Mouse (Mus musculus): Measurements from ENCODE around the gene Cacna2d3. TPM values are rescaled to one million over a fixed set of nuclear protein-coding genes. Genes with fewer than 3 reads are reported as not detected.

The Cacna2d3 gene
- polyA plus RNA-seq, 1 experiment from 2014 or later = 19.1 TPM

DNA sequence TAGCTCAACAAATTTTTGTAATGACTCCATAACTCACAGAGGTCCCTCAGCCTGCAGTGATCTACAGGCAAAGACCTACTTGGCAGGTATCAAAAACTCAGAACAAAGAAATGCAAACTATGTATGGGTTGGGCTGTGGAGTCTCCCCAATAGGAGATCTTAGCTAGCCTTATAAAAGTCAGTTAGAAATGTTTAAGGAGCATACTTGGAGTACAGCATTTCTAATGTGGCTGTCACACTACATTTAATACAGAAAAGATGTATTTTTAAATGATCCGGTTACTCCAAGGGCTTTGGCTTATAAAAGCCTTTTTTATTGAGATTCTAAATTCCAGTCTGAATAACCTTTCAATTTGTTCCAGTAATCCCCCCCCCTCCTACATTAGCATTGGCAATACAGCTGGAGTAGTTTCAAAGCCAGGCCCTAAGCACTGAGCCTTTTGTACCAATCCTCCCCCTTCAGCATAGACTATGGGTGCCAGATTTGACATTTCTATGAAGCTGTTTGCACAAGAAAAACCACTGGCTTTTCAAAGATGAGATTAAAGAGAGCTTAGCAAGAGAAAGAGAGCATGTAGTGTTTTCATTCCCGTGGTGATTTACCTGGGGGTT lies 495.8 kb downstream of the Cacna2d3 start:
- 44% methylated on average over 2 of the region's 2 CpGs for WGBS
- H3K4me3 ChIP-seq (ENCODE audit: low read depth, low read length) = no peak overlapping the region
- ATAC-seq (ENCODE audit: insufficient read depth, low FRiP score, low TSS enrichment) (no peak), DNase-seq (ENCODE audit: low spot score) (no peak)
- H3K4me1 ChIP-seq (ENCODE audit: control insufficient read depth, insufficient read depth, low read length) = no peaks in the 10 kb centered on the region; the same call in 1 of the 2 replicates
- H3K27me3 ChIP-seq (ENCODE audit: control insufficient read depth, insufficient read depth, low read length) = no peaks in the 10 kb centered on the region
- H3K9ac ChIP-seq (ENCODE audit: low read length) = no peak overlapping the region
- H3K27ac ChIP-seq (ENCODE audit: low read depth, low read length) = no peak overlapping the region
- H3K4me2 ChIP-seq (ENCODE audit: low read depth) = no peak overlapping the region
- no peaks in the 10 kb centered on the region for H3K36me3 ChIP-seq (ENCODE audit: control insufficient read depth, insufficient read depth, low read length)
- no peaks in the 10 kb centered on the region for H3K9me3 ChIP-seq (ENCODE audit: control insufficient read depth, low read length)

DNA sequence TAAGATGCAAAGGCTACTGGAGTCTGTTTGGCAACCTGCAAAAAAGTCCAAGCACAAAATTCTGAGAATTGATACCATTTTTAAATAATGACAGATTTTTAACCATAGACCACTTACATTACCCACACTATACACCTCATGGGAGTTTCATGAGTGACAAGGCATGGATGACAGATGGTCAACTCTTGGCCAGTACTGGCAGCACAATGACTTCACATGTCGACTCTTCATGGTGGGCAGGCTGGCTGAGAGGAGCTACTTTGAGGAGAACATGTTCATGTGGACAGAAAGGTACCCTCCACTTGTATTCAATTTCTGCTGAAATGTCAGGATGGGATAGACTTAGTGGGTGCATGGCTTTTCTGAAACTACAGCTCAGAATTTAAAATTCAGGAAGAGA lies 498.7 kb downstream of the Cacna2d3 start:
- Histone ChIP-seq H3K4me3 (ENCODE audit: low read depth, low read length) (no peak overlapping the region), H3K4me1 (ENCODE audit: control insufficient read depth, insufficient read depth, low read length) (no peaks in the 10 kb centered on the region), H3K9me3 (ENCODE audit: control insufficient read depth, low read length) (no peaks in the 10 kb centered on the region), H3K27me3 (ENCODE audit: control insufficient read depth, insufficient read depth, low read length) (no peaks in the 10 kb centered on the region), H3K27ac (ENCODE audit: low read depth, low read length) (no peak overlapping the region), H3K36me3 (ENCODE audit: control insufficient read depth, insufficient read depth, low read length) (no peaks in the 10 kb centered on the region), H3K4me2 (ENCODE audit: low read depth) (no peak overlapping the region), H3K9ac (ENCODE audit: low read length) (no peak overlapping the region)
- 75% methylated on average over 1 of the region's 1 CpGs for WGBS
- ATAC-seq (ENCODE audit: insufficient read depth, low FRiP score, low TSS enrichment) = no peak
- no peak for DNase-seq (ENCODE audit: low spot score)

DNA sequence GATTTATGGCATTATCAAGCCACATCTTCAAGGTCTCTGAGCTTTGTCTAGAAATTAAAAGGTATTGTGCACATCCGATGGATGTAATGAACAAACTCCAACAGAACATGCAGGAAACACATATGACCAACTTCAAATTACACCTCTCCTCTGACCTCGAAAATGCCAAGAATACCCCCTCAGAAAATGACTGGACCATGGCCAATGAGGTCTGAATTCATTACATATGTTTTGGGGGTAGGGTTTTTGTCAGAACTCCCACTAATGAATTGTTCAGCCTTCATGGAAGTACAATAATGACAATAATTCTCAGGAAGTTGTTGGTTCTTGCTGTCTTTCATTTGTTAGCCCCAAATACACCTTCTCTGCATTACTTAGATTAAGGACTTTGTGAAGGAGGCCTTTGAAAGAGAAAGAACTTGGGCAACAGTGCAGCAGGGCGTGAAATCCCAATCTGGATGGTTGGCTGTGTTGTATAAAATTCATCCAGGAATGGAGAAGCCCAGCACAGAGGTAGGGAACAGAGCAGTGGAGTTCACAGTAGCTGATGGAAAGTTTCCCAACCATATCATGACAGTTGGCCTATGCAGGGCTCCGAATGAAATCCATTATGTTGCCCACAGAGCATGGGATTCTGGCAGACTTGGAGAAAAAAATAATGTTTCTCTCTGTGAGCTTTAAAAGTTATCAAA lies 499.3 kb downstream of the Cacna2d3 start:
- H3K4me1 ChIP-seq (ENCODE audit: control insufficient read depth, insufficient read depth, low read length) = no peaks in the 10 kb centered on the region
- WGBS = 66% methylated on average over 4 of the region's 4 CpGs
- no peaks in the 10 kb centered on the region for H3K36me3 ChIP-seq (ENCODE audit: control insufficient read depth, insufficient read depth, low read length)
- H3K4me2 ChIP-seq (ENCODE audit: low read depth) = no peak overlapping the region
- H3K27ac ChIP-seq (ENCODE audit: low read depth, low read length) = no peak overlapping the region
- H3K27me3 ChIP-seq (ENCODE audit: control insufficient read depth, insufficient read depth, low read length) = no peaks in the 10 kb centered on the region
- no peak overlapping the region for H3K4me3 ChIP-seq (ENCODE audit: low read depth, low read length)
- ATAC-seq (ENCODE audit: insufficient read depth, low FRiP score, low TSS enrichment) (no peak), DNase-seq (ENCODE audit: low spot score) (no peak)
- H3K9ac ChIP-seq (ENCODE audit: low read length) = no peak overlapping the region
- H3K9me3 ChIP-seq (ENCODE audit: control insufficient read depth, low read length) = no peaks in the 10 kb centered on the region

DNA sequence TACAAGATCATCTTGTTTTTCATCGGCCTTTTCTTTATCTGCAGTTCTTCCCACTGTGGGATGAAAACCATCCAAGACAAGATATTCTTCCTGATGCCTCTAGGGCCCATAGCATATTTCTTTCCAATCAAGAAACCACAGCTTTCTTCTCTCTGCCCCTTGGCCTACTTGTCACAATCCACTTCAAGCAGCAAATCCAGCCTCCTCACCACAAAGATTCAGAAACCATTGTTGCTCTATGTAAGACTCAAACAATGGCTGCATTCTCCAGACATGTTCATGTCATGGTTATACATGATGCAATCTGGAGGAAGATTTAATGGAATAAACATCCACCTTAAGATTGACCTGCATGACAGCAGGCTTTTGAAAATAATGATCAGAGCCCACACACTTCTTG lies 505.6 kb downstream of the Cacna2d3 start:
- H3K36me3 ChIP-seq (ENCODE audit: control insufficient read depth, insufficient read depth, low read length) = no peaks in the 10 kb centered on the region
- no peaks in the 10 kb centered on the region for H3K27me3 ChIP-seq (ENCODE audit: control insufficient read depth, insufficient read depth, low read length)
- H3K4me2 ChIP-seq (ENCODE audit: low read depth) = no peak overlapping the region
- no peaks in the 10 kb centered on the region for H3K9me3 ChIP-seq (ENCODE audit: control insufficient read depth, low read length)
- no peak overlapping the region for H3K27ac ChIP-seq (ENCODE audit: low read depth, low read length)
- ATAC-seq (ENCODE audit: insufficient read depth, low FRiP score, low TSS enrichment) (no peak), DNase-seq (ENCODE audit: low spot score) (no peak)
- WGBS = 89% methylated on average over 1 of the region's 1 CpGs
- H3K4me3 ChIP-seq (ENCODE audit: low read depth, low read length) = no peak overlapping the region
- H3K4me1 ChIP-seq (ENCODE audit: control insufficient read depth, insufficient read depth, low read length) = no peaks in the 10 kb centered on the region
- no peak overlapping the region for H3K9ac ChIP-seq (ENCODE audit: low read length)

DNA sequence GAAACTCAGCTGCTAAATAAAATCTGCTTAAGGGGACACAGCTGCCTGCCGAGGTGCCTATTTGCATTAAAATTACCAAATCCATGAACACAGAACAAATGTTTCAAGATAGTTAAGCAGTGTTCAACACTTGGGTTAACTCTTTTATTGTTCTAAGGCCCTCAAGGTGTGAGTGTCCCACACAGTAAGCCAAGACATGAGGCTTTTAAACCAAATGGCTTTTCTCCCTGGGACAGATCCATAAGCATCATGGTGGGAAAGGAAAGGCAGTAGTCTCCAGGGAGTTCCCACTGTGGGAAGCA lies 516.7 kb downstream of the Cacna2d3 start:
- ATAC-seq (ENCODE audit: insufficient read depth, low FRiP score, low TSS enrichment) = no peak
- WGBS = 42% methylated on average over 1 of the region's 1 CpGs
- no peaks in the 10 kb centered on the region for H3K27me3 ChIP-seq (ENCODE audit: control insufficient read depth, insufficient read depth, low read length)
- no peak overlapping the region for H3K9ac ChIP-seq (ENCODE audit: low read length)
- DNase-seq (ENCODE audit: low spot score) = no peak
- H3K4me2 ChIP-seq (ENCODE audit: low read depth) = no peak overlapping the region
- H3K9me3 ChIP-seq (ENCODE audit: control insufficient read depth, low read length) = no peaks in the 10 kb centered on the region
- H3K4me3 ChIP-seq (ENCODE audit: low read depth, low read length) = no peak overlapping the region
- H3K4me1 ChIP-seq (ENCODE audit: control insufficient read depth, insufficient read depth, low read length) = no peaks in the 10 kb centered on the region
- no peak overlapping the region for H3K27ac ChIP-seq (ENCODE audit: low read depth, low read length)
- H3K36me3 ChIP-seq (ENCODE audit: control insufficient read depth, insufficient read depth, low read length) = no peaks in the 10 kb centered on the region

DNA sequence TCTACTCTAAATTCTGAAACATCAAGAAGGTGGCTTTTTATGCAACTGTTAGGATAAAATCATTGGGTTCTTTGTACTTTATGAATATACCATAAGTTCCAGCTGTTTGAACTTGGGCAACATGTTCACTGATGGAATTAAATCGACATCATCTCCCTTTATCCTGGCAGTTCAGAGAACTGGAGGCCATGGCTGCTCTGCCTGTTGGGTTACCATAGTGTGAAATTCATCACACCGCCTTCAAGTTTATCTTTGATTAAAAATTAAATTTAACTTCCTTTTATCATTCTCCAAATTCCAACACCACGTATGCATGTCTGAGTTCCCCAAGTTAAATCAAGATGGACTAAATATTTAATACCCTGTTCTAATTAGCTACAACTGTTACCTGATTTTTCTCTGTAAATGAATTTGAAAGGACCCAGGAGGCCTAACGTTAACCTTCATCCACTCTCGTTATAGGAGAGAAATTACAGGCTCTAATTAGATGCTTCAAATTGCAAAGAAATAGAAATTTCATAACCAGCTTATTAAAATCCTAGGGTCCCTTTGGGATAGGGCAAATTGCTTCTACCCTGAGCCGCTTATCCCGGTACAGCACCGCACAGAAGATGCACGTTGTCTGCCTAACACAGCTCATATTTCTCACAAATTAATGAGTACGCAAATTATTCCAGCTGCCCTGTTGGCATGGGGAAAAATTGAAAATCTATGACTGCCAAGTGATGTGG lies 517.3 kb downstream of the Cacna2d3 start:
- Histone ChIP-seq H3K27me3 (ENCODE audit: control insufficient read depth, insufficient read depth, low read length) (no peaks in the 10 kb centered on the region), H3K36me3 (ENCODE audit: control insufficient read depth, insufficient read depth, low read length) (no peaks in the 10 kb centered on the region), H3K4me3 (ENCODE audit: low read depth, low read length) (no peak overlapping the region), H3K9me3 (ENCODE audit: control insufficient read depth, low read length) (no peaks in the 10 kb centered on the region), H3K4me2 (ENCODE audit: low read depth) (no peak overlapping the region), H3K4me1 (ENCODE audit: control insufficient read depth, insufficient read depth, low read length) (no peaks in the 10 kb centered on the region), H3K27ac (ENCODE audit: low read depth, low read length) (no peak overlapping the region), H3K9ac (ENCODE audit: low read length) (no peak overlapping the region)
- WGBS = 80% methylated on average over 10 of the region's 10 CpGs
- no peak for DNase-seq (ENCODE audit: low spot score)
- no peak for ATAC-seq (ENCODE audit: insufficient read depth, low FRiP score, low TSS enrichment)

DNA sequence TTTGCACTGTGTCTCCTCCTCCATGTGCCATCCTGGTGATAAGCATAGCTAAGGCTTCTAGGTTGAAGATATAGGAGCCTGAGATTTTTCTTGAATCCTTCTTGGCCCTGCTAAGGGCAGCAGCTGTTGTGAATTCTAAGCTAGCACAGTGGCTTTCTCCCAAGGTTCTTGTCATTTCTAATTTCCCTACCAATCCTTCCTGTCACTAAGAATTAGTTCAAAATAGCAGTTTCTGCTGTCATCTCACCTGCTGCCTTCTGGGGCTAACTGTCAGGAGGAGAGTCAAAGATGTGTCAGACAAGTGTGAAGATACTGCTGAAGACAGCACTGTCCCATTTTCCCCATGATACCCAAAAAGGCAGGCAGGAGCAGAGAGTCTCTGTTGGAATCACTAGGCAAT lies 525.5 kb downstream of the Cacna2d3 start:
- H3K27ac ChIP-seq (ENCODE audit: low read depth, low read length) = no peak overlapping the region
- H3K36me3 ChIP-seq (ENCODE audit: control insufficient read depth, insufficient read depth, low read length) = no peaks in the 10 kb centered on the region
- ATAC-seq (ENCODE audit: insufficient read depth, low FRiP score, low TSS enrichment) = no peak
- no peak overlapping the region for H3K9ac ChIP-seq (ENCODE audit: low read length)
- no peak for DNase-seq (ENCODE audit: low spot score)
- no peaks in the 10 kb centered on the region for H3K27me3 ChIP-seq (ENCODE audit: control insufficient read depth, insufficient read depth, low read length)
- no peaks in the 10 kb centered on the region for H3K9me3 ChIP-seq (ENCODE audit: control insufficient read depth, low read length)
- H3K4me2 ChIP-seq (ENCODE audit: low read depth) = no peak overlapping the region
- H3K4me3 ChIP-seq (ENCODE audit: low read depth, low read length) = no peak overlapping the region
- H3K4me1 ChIP-seq (ENCODE audit: control insufficient read depth, insufficient read depth, low read length) = no peaks in the 10 kb centered on the region

DNA sequence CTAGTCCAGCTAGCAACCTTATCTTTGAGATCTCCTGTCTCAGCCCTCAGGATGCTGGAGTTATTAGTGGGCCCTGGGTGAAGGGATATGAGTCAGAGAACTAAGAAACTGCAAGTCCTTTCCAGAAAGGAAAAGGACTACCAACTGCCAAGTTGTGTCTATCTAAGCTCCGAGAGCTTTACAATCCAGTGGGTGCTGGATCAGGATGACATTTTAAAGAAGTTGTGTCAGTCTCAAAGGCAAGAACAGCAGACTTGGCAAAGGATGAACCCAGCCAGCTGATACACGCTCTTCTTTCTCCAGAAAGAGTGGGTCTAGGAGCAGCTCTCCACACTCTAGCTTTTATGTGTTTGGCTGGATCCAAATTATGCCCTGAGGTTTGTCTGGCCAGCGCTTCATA lies 530.2 kb downstream of the Cacna2d3 start:
- Histone ChIP-seq H3K9ac (ENCODE audit: low read length) (no peak overlapping the region), H3K4me2 (ENCODE audit: low read depth) (no peak overlapping the region), H3K4me1 (ENCODE audit: control insufficient read depth, insufficient read depth, low read length) (no peaks in the 10 kb centered on the region), H3K27me3 (ENCODE audit: control insufficient read depth, insufficient read depth, low read length) (no peaks in the 10 kb centered on the region), H3K9me3 (ENCODE audit: control insufficient read depth, low read length) (no peaks in the 10 kb centered on the region), H3K4me3 (ENCODE audit: low read depth, low read length) (no peak overlapping the region), H3K36me3 (ENCODE audit: control insufficient read depth, insufficient read depth, low read length) (no peaks in the 10 kb centered on the region), H3K27ac (ENCODE audit: low read depth, low read length) (no peak overlapping the region)
- DNase-seq (ENCODE audit: low spot score) (no peak), ATAC-seq (ENCODE audit: insufficient read depth, low FRiP score, low TSS enrichment) (no peak)
- WGBS = 93% methylated on average over 3 of the region's 3 CpGs

DNA sequence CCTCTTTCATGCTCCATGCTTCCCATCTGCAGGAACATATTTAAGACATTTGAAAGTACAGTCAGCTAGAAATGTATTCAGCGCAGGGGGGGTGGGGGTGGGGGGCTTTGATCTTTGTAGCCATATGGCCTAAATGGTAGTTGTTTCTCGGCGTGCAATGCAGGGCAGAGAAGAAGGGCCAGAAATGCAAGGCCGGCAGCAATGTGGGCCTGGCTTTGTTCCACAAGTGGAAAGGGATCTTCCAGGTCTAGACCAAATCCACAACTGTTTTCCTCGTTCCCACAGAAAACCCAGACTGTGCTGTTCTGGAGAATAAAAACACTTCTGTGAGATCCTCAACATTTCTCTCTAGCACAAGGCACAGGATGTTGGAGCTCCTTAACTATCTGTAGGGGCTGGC lies 537.9 kb downstream of the Cacna2d3 start:
- no peak for DNase-seq (ENCODE audit: low spot score)
- Histone ChIP-seq H3K9me3 (ENCODE audit: control insufficient read depth, low read length) (no peaks in the 10 kb centered on the region), H3K4me3 (ENCODE audit: low read depth, low read length) (no peak overlapping the region), H3K27me3 (ENCODE audit: control insufficient read depth, insufficient read depth, low read length) (no peaks in the 10 kb centered on the region), H3K4me2 (ENCODE audit: low read depth) (no peak overlapping the region), H3K4me1 (ENCODE audit: control insufficient read depth, insufficient read depth, low read length) (peaks cover 4% of the 10 kb centered on the region), H3K27ac (ENCODE audit: low read depth, low read length) (no peak overlapping the region), H3K36me3 (ENCODE audit: control insufficient read depth, insufficient read depth, low read length) (no peaks in the 10 kb centered on the region), H3K9ac (ENCODE audit: low read length) (no peak overlapping the region)
- ATAC-seq (ENCODE audit: insufficient read depth, low FRiP score, low TSS enrichment) = no peak
- WGBS = 82% methylated on average over 5 of the region's 5 CpGs

Measured in neural tube, embryonic 11.5 days (tissue).